Mouse (Mus musculus): Measurements from ENCODE around the gene Gkn3.

GRCm38 (mm10) chr6:87350829-87351228 lies 37.9 kb downstream of the Gkn3 start, which contains the start of gene Gkn1:
- no peak for TF ChIP-seq USF1 (IDR thresholded peaks at IDR 0.05; ENCODE audit: low read depth)
- TF ChIP-seq POLR2A (IDR thresholded peaks at IDR 0.05; ENCODE audit: insufficient read length, low read depth) = no peak
- TF ChIP-seq MYOD1 (IDR thresholded peaks at IDR 0.05; ENCODE audit: control insufficient read depth in 1 of 3, insufficient read length in 2 of 3, low read depth in 2 of 3) = no peak
- TF ChIP-seq MYOG (IDR thresholded peaks at IDR 0.05; ENCODE audit: control insufficient read depth in 1 of 3, insufficient read depth in 1 of 3, insufficient read length in 2 of 3, low read depth in 2 of 3) = no peak
- no peak for TF ChIP-seq REST (IDR thresholded peaks at IDR 0.05; ENCODE audit: insufficient read depth, insufficient read length)
- no peak for TF ChIP-seq POLR2AphosphoS2 (IDR thresholded peaks at IDR 0.05; ENCODE audit: insufficient read length, low read depth)
- no peak for TF ChIP-seq CEBPB (IDR thresholded peaks at IDR 0.05; ENCODE audit: insufficient read depth, poor library complexity, severe bottlenecking)
- no peak for TF ChIP-seq TCF12 (IDR thresholded peaks at IDR 0.05; ENCODE audit: insufficient read depth, poor library complexity, severe bottlenecking)
